Mouse (Mus musculus): ENCODE data around the gene Fam117b.

The Fam117b gene

GRCm38 (mm10) chr1:59986626-59987025 lies 73.8 kb downstream of the Fam117b start:
- no peak for DNase-seq (ENCODE audit: low read depth, low spot score)

- no peak for DNase-seq (ENCODE audit: low read depth, low spot score)
These were observed 74.7 kb downstream of the Fam117b start for GRCm38 (mm10) chr1:59987399-59988040.

- DNase-seq (ENCODE audit: low read depth, low spot score), result no peak
These were observed 82.8 kb downstream of the Fam117b start for GRCm38 (mm10) chr1:59995646-59996045.

- DNase-seq (ENCODE audit: low read depth, low spot score), result no peak
These were observed 84.5 kb downstream of the Fam117b start for GRCm38 (mm10) chr1:59997352-59997751.

GRCm38 (mm10) chr1:60000319-60000718 lies 87.5 kb downstream of the Fam117b start:
- no peak for DNase-seq (ENCODE audit: low read depth, low spot score)

GRCm38 (mm10) chr1:60007337-60007736 lies 94.5 kb downstream of the Fam117b start:
- DNase-seq (ENCODE audit: low read depth, low spot score), result no peak

GRCm38 (mm10) chr1:60008743-60009142 lies 95.9 kb downstream of the Fam117b start:
- DNase-seq (ENCODE audit: low read depth, low spot score), result no peak

GRCm38 (mm10) chr1:60013779-60014178 lies 101.0 kb downstream of the Fam117b start:
- DNase-seq (ENCODE audit: low read depth, low spot score), result no peak

GRCm38 (mm10) chr1:60015511-60015910 lies 102.7 kb downstream of the Fam117b start:
- no peak for DNase-seq (ENCODE audit: low read depth, low spot score)

- DNase-seq (ENCODE audit: low read depth, low spot score), result no peak
These were observed 103.4 kb downstream of the Fam117b start for GRCm38 (mm10) chr1:60016136-60016611.

- DNase-seq (ENCODE audit: low read depth, low spot score), result no peak
These were observed 104.2 kb downstream of the Fam117b start for GRCm38 (mm10) chr1:60017031-60017469.
